Mouse (Mus musculus) cerebellum, adult 9-11 months (tissue): ENCODE results near the gene 4930539E08Rik.
A peak's percentile ranks its signal among the peaks of the same experiment; 100 is the strongest.

Experiments
- DNase-seq: peaks from one replicate; pipeline ENCODE4 v3.0.0; 2022

The 4930539E08Rik gene

GRCm38 (mm10) chr17:28929369-28929768 is 14.2 kb upstream of the 4930539E08Rik start:
- no peak for DNase-seq

- no peak for DNase-seq
Measured at GRCm38 (mm10) chr17:28928004-28928403, 12.9 kb upstream of the 4930539E08Rik start.

- no peak for DNase-seq
Measured at GRCm38 (mm10) chr17:28926866-28927635, 11.9 kb upstream of the 4930539E08Rik start.

DNA sequence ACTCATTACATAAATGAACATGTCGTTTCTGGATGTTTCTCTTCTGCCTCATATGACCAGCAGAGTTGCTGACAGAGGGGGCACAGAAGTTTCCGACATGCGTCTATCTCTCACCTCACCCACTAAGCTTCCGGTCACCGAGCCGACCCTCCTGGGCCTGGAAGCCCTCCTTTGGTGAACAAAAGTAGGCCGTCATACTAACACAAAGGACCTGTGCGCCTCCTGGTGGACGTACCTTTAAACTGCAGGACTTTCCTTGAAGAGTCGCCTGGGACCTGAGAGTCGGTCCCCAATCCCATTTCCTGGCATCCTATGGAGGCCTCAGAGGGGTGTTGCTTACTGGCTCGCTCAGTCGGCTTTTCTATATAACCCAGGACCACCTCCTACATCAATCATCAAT is 11.3 kb upstream of the 4930539E08Rik start:
- DNase-seq = peak; percentile 76

GRCm38 (mm10) chr17:28924957-28925595 is 10.0 kb upstream of the 4930539E08Rik start:
- DNase-seq = no peak

GRCm38 (mm10) chr17:28922096-28922495 is 7.0 kb upstream of the 4930539E08Rik start:
- no peak for DNase-seq

DNA sequence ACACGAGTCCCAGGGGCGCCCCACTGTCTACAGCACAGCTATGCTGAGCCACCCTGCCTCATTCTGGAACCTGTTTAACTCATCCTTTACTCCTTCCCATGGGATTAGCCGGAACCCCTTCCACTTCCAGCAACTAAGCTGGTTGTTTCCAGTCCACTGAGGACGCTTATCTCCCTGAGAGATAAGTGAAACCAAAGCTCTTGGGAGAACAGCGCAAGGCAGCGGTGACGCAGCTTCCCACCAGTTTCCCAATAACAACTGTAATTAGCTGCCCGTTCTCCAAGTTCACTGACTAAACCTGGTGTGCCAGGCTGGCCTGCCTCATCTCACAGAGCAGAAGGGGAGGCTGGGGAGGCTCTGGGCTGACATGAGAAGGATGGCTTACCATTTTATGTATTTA is 6.0 kb upstream of the 4930539E08Rik start:
- DNase-seq = no peak

DNA sequence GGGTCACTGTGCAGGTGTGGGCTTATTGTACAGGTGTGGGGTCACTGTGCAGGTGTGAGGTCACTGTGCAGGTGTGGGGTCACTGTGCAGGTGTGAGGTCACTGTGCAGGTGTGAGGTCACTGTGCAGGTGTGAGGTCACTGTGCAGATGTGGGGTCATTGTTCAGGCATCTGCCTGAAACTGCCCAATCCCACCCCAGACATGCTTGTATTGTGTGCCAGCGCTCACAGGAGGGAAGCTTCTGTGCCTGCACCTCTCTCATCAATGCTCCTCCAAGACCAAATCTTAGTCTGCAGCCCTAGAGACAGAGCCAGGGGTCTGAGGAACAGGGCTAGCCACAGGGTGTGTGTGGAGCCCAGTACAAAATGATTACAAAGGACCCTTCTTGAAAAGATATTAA is 1.4 kb upstream of the 4930539E08Rik start:
- no peak for DNase-seq

GRCm38 (mm10) chr17:28913940-28914339 is 1.2 kb downstream of the 4930539E08Rik start:
- no peak for DNase-seq

DNA sequence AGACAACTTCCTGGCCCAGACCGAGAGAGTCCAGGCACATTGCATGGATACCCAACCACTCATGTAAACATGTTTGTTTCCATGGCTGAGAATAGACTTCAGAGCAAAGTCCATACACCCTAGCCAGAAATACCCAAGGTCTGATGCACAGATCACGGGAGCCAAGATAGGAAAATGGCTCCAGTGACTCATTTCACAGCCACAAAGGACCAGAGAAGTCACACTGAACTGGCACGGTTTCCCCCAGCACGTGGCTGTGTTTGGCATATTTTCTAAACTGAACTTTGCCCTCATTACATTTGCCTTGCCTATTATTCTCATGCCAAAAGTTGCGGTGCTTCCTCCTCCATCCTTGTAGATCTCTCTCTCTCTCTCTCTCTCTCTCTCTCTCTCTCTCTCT is 1.9 kb downstream of the 4930539E08Rik start:
- no peak for DNase-seq

DNA sequence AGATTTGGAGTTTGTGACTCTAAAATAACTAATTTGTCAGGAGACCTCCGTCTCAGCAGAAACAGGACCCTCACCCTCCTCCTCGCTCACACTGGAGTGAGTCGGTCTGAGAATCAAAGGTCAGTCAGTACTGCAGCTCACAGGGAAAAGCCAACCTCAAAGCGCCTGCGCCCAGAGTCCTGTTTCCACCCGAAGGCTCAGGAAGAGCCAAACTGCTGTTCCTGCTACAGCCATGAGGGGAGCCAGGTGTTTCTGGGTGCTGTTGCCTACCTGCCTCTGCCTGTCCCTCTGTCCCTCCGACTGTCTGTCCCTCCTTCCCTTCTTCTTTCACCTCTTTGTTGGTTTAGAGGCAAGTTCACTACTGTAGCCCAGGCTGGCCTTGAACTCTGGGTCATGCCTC is 5.0 kb downstream of the 4930539E08Rik start:
- no peak for DNase-seq

- no peak for DNase-seq
Measured at GRCm38 (mm10) chr17:28909252-28909941, 5.7 kb downstream of the 4930539E08Rik start.

DNA sequence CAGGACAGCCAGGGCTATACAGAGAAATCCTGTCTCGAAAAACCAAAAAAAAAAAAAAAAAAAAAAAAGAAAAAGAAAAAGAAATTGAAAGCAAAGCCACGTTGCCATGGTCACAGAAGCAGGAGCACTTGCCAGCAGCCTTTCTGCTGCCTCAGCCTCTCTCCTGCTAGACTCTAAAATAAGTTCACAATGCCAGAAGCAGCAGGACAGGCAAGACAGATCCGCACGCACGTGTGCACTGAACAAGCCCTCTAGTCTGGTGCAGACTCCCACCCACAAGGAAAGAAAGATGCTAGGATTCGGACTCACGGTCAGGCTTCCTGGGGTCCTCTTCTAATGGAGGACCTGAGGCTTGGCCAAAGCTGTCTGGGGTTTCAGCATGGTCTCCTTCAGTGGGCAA is 7.2 kb downstream of the 4930539E08Rik start:
- no peak for DNase-seq

DNA sequence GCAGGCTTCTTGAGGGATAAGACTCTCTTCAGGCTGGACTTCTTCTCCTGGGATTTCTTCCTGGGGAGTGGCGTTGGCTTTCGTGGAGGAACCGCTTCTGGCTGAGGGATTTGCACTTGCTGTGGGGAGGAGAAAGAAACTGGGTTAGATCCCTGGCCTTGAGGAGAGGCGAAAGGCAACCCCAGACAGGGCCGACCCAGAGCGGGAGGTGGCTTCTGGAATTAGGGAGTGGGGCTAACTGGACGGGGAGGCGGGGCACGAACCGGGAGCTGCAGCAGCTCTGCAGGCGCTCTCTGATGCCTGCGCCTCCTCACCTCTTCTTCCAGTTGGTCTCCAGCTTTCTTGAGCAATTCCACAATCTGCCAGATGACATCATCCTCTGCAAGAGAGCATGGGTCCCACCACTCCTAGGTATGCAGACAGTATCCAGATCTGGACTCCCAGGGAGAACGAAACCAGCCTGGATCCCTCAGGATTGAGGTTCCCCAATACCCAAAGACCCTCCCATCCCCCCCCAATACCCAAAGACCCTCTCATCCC is 9.7 kb downstream of the 4930539E08Rik start:
- DNase-seq = no peak

GRCm38 (mm10) chr17:28904546-28905376 is 10.4 kb downstream of the 4930539E08Rik start:
- DNase-seq = peak; percentile 57

DNA sequence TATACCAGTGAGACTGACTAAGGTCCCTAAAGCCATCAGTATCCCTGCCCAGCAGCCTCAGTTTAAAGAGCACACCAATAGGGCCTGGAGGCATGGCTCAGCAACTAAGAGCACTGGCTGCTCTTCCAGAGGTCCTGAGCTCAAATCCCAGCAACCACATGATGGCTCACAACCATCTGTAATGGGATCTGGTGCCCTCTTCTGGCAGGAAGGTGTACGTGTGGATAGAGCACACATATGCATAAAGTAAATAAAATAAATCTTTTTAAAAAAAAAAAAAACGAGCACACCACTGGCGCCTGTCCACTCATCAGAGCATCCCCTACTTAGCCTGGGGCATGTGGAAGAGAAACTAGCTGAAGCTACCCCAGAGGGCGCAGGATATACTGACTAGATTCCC is 13.6 kb downstream of the 4930539E08Rik start:
- no peak for DNase-seq

DNA sequence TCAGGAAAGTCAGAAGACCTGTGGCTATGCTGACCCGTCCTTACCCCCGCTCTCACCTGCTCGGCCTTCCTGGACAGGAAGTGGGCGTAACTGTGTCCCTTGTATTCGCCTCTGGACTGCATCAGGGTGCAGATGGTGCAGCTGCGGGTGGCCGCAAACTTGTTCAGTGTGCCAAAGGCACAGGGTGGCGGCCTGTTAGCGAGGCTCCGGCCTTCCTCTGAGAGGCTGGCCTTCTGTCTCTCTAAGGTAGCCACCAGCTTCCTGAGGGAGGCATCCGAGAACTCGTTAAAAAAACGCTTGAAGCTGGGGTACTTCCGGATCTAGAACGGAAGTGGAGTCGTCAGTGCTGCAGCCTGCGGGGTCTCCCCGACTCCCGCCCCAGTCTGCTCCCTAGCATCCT is 15.7 kb downstream of the 4930539E08Rik start:
- DNase-seq = peak; percentile 80

- no peak for DNase-seq
Measured at GRCm38 (mm10) chr17:28898249-28898648, 16.9 kb downstream of the 4930539E08Rik start.

DNA sequence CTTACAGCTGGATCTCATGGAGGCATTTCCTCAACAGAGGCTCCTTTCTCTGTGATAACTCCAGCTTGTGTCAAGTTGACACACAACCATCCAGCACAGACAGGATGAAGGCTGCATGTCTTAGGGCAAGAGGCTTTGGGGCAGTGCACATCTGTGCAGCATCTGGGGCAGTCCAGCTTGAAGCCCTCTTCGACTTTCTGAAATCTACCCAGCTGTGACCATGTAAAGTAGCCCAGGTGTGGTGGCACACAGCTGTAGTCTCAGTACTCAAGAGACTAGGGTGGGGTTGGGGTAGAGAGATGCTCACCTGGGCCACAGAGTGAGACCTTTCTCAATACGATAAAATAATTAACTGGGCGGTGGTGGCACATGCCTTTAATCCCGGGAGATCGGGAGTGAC is 17.3 kb downstream of the 4930539E08Rik start:
- no peak for DNase-seq

- DNase-seq = no peak
Measured at GRCm38 (mm10) chr17:28896095-28896780, 18.9 kb downstream of the 4930539E08Rik start.

DNA sequence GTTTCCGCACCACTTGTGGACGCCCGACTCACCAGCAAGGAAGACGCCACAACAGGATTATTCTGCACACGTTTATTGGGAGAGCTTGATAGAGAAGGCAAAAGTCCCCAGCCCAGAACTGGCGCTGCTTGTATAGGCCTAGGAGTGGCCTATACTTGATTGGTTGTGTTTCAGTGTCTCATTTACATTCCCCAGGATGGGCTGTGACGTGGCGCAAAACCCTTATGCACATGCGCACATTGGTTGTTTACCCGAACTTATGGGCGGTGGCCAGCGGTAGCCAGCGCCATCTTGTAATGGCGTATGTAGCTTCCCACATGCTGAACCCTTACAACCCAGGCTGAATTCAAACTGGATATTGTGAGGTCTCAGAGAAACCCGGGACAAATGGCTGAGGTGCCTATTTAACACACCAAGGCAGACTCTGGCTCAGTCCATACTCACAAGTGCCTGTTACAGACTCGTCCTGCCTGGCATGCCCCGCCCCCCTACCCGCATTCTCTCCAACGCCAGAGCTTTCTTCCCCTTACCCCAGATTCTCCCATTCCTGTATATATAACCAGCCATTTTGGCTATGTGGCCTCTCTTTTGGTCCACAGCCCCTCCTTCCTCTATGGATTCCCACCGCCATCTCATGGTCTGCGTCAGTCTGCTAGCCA is 19.8 kb downstream of the 4930539E08Rik start:
- no peak for DNase-seq
